Mouse (Mus musculus): ENCODE results near the gene Iqcn. TPM values are rescaled to one million over a fixed set of nuclear protein-coding genes. Genes with fewer than 3 reads are reported as not detected.

The Iqcn gene
- polyA plus RNA-seq, 1 experiment from 2014 or later, result not detected

Other genes starting within 250 kb of the Iqcn start
- 15.6 and 15.7 TPM in 2 replicates for gene Klhl26, start 226.5 kb upstream of the Iqcn start, polyA plus RNA-seq (2016; fragmentation: Nextera tagmentation; extraction: Ambion mirVana)
- 1.2 and 3.6 TPM in 2 replicates for gene Tmem59l, start 216.1 kb upstream of the Iqcn start, polyA plus RNA-seq (2016; fragmentation: Nextera tagmentation; extraction: Ambion mirVana)
- gene Crlf1, start 210.3 kb upstream of the Iqcn start, polyA plus RNA-seq (2016; fragmentation: Nextera tagmentation; extraction: Ambion mirVana), result 1.8 and 3.2 TPM in 2 replicates
- gene Rex1bd, start 196.7 kb upstream of the Iqcn start, polyA plus RNA-seq (2016; fragmentation: Nextera tagmentation; extraction: Ambion mirVana), result 127 and 128 TPM in 2 replicates
- gene Uba52, start 192.7 kb upstream of the Iqcn start, polyA plus RNA-seq (2016; fragmentation: Nextera tagmentation; extraction: Ambion mirVana), result 751 and 801 TPM in 2 replicates
- gene Fkbp8, start 175.7 kb upstream of the Iqcn start, polyA plus RNA-seq (2016; fragmentation: Nextera tagmentation; extraction: Ambion mirVana), result 295 and 310 TPM in 2 replicates
- 67.0 and 68.3 TPM in 2 replicates for gene Kxd1, start 175.5 kb upstream of the Iqcn start, polyA plus RNA-seq (2016; fragmentation: Nextera tagmentation; extraction: Ambion mirVana)
- 15.8 and 18.5 TPM in 2 replicates for gene Ell, start 164.0 kb upstream of the Iqcn start, polyA plus RNA-seq (2016; fragmentation: Nextera tagmentation; extraction: Ambion mirVana)
- gene Isyna1, start 109.1 kb upstream of the Iqcn start, polyA plus RNA-seq (2016; fragmentation: Nextera tagmentation; extraction: Ambion mirVana), result 192 and 214 TPM in 2 replicates
- gene Ssbp4, start 94.6 kb upstream of the Iqcn start, polyA plus RNA-seq (2016; fragmentation: Nextera tagmentation; extraction: Ambion mirVana), result 67.3 and 107 TPM in 2 replicates
- 0.15 and 1.4 TPM in 2 replicates for gene Lrrc25, start 87.3 kb upstream of the Iqcn start, polyA plus RNA-seq (2016; fragmentation: Nextera tagmentation; extraction: Ambion mirVana)
- gene Gdf15, start 71.0 kb upstream of the Iqcn start, polyA plus RNA-seq (2016; fragmentation: Nextera tagmentation; extraction: Ambion mirVana), result 0.43 and 1.6 TPM in 2 replicates
- gene Pgpep1, start 43.1 kb upstream of the Iqcn start, polyA plus RNA-seq (2016; fragmentation: Nextera tagmentation; extraction: Ambion mirVana), result 38.0 and 42.0 TPM in 2 replicates
- 344 and 410 TPM in 2 replicates for gene Lsm4, start 30.2 kb upstream of the Iqcn start, polyA plus RNA-seq (2016; fragmentation: Nextera tagmentation; extraction: Ambion mirVana)
- gene Jund, start 4.5 kb upstream of the Iqcn start, polyA plus RNA-seq (2016; fragmentation: Nextera tagmentation; extraction: Ambion mirVana), result 76.3 and 116 TPM in 2 replicates
- gene Gm3336, start 15.1 kb downstream of the Iqcn start, polyA plus RNA-seq (2016; fragmentation: Nextera tagmentation; extraction: Ambion mirVana), result not detected in 2 replicates
- gene Pde4c, start 20.3 kb downstream of the Iqcn start, polyA plus RNA-seq (2016; fragmentation: Nextera tagmentation; extraction: Ambion mirVana), result 0.45 and 0.48 TPM in 2 replicates
- 11.2 and 14.2 TPM in 2 replicates for gene Rab3a, start 51.2 kb downstream of the Iqcn start, polyA plus RNA-seq (2016; fragmentation: Nextera tagmentation; extraction: Ambion mirVana)
- gene Mpv17l2, start 57.5 kb downstream of the Iqcn start, polyA plus RNA-seq (2016; fragmentation: Nextera tagmentation; extraction: Ambion mirVana), result 39.0 and 44.6 TPM in 2 replicates
- 40.6 and 43.5 TPM in 2 replicates for gene Pik3r2, start 73.3 kb downstream of the Iqcn start, polyA plus RNA-seq (2016; fragmentation: Nextera tagmentation; extraction: Ambion mirVana)
- gene Mast3, start 101.6 kb downstream of the Iqcn start, polyA plus RNA-seq (2016; fragmentation: Nextera tagmentation; extraction: Ambion mirVana), result 7.9 and 9.3 TPM in 2 replicates
- gene Il12rb1, start 105.0 kb downstream of the Iqcn start, polyA plus RNA-seq (2016; fragmentation: Nextera tagmentation; extraction: Ambion mirVana), result 0.12 TPM in 1 of 2 replicates, not detected in the other
- 3.7 and 3.8 TPM in 2 replicates for gene Arrdc2, start 136.3 kb downstream of the Iqcn start, polyA plus RNA-seq (2016; fragmentation: Nextera tagmentation; extraction: Ambion mirVana)
- 1.1 and 1.6 TPM in 2 replicates for gene Kcnn1, start 159.8 kb downstream of the Iqcn start, polyA plus RNA-seq (2016; fragmentation: Nextera tagmentation; extraction: Ambion mirVana)
- gene Ccdc124, start 170.5 kb downstream of the Iqcn start, polyA plus RNA-seq (2016; fragmentation: Nextera tagmentation; extraction: Ambion mirVana), result 120 and 143 TPM in 2 replicates
- 0.07 and 0.29 TPM in 2 replicates for gene Slc5a5, start 189.3 kb downstream of the Iqcn start, polyA plus RNA-seq (2016; fragmentation: Nextera tagmentation; extraction: Ambion mirVana)
- 2,378 and 2,634 TPM in 2 replicates for gene Rpl18a, start 194.0 kb downstream of the Iqcn start, polyA plus RNA-seq (2016; fragmentation: Nextera tagmentation; extraction: Ambion mirVana)
- gene Map1s, start 202.5 kb downstream of the Iqcn start, polyA plus RNA-seq (2016; fragmentation: Nextera tagmentation; extraction: Ambion mirVana), result 49.6 and 58.4 TPM in 2 replicates